Mouse (Mus musculus) heart, postnatal 14 days (tissue): Measurements from ENCODE around the gene Tvp23b. TPM values are rescaled to one million over a fixed set of nuclear protein-coding genes. Genes with fewer than 3 reads are reported as not detected.

Experiments used
- DNase-seq, 2 experiments: peaks; one replicate each; pipeline ENCODE4 v3.0.0; 2021 to 2022
- intact Hi-C: fragments of 180-260 bp; cut with DNase I; formaldehyde crosslinking; loops from one replicate; pipeline ENCODE4 v1.15.1; 2025
- total RNA-seq, 2 experiments: library from RNA; stranded (reverse); gene quantifications; 2 replicates each; pipeline ENCODE4 v1.2.3; 2021

Tvp23b gene
- total RNA-seq, 2 experiments from 2014 or later: 18.5 to 19.2 TPM

GRCm38 (mm10) chr11:62934795-62935514 lies 55.7 kb downstream of the Tvp23b start:
- intact Hi-C loops: loop anchor here (5.0 kb wide), 1 partner anchor 42 kb away; no protein-coding TSS in a partner anchor
- DNase-seq: peak; percentile 38 to 50

GRCm38 (mm10) chr11:62937986-62938385 lies 58.7 kb downstream of the Tvp23b start:
- no peak for DNase-seq
- intact Hi-C loops: no loop called here

- intact Hi-C loops: no loop called here
- no peak for DNase-seq
Measured at GRCm38 (mm10) chr11:62938921-62939320, 59.7 kb downstream of the Tvp23b start.

- intact Hi-C loops: no loop called here
- no peak for DNase-seq
Measured at GRCm38 (mm10) chr11:62940176-62940575, 60.9 kb downstream of the Tvp23b start.

- DNase-seq: peak in 1 of 2 experiments; percentile 19
- intact Hi-C loops: no loop called here
Measured at GRCm38 (mm10) chr11:62943538-62943937, 64.3 kb downstream of the Tvp23b start.

- DNase-seq: no peak
- intact Hi-C loops: no loop called here
Measured at GRCm38 (mm10) chr11:62945514-62945913, 66.3 kb downstream of the Tvp23b start.

GRCm38 (mm10) chr11:62949548-62949947 lies 70.3 kb downstream of the Tvp23b start:
- DNase-seq: peak in 1 of 2 experiments; percentile 44

GRCm38 (mm10) chr11:62951012-62951411 lies 71.8 kb downstream of the Tvp23b start, which contains the start of gene Cdrt4:
TSS of gene Cdrt4 (plus strand) at chr11:62951193.
- intact Hi-C loops: no loop called here

More at GRCm38 (mm10) chr11:62949548-62949947, 70.3 kb downstream of the Tvp23b start:
- intact Hi-C loops: no loop called here

GRCm38 (mm10) chr11:62954766-62955165 lies 75.5 kb downstream of the Tvp23b start:
- no peak for DNase-seq

More at GRCm38 (mm10) chr11:62951012-62951411, 71.8 kb downstream of the Tvp23b start, which contains the start of gene Cdrt4:
- no peak for DNase-seq

GRCm38 (mm10) chr11:62955186-62955585 lies 75.9 kb downstream of the Tvp23b start:
- DNase-seq: no peak
- intact Hi-C loops: no loop called here

More at GRCm38 (mm10) chr11:62954766-62955165, 75.5 kb downstream of the Tvp23b start:
- intact Hi-C loops: no loop called here

GRCm38 (mm10) chr11:62955776-62956175 lies 76.5 kb downstream of the Tvp23b start:
- no peak for DNase-seq
- intact Hi-C loops: no loop called here

- no peak for DNase-seq
- intact Hi-C loops: no loop called here
Measured at GRCm38 (mm10) chr11:62957626-62958180, 78.4 kb downstream of the Tvp23b start.

- intact Hi-C loops: no loop called here
Measured at GRCm38 (mm10) chr11:62963292-62963691, 84.0 kb downstream of the Tvp23b start.

GRCm38 (mm10) chr11:62966424-62966764 lies 87.1 kb downstream of the Tvp23b start:
- DNase-seq: no peak
- intact Hi-C loops: no loop called here

More at GRCm38 (mm10) chr11:62963292-62963691, 84.0 kb downstream of the Tvp23b start:
- DNase-seq: no peak

Other genes with a start within 250 kb of the Tvp23b start
- gene Lrrc75a, start 230.9 kb upstream of the Tvp23b start, total RNA-seq: 1 to 10 TPM; 6.3 to 7.9 TPM
- gene Mmgt2, start 230.8 kb upstream of the Tvp23b start, total RNA-seq: 10 to 100 TPM in 1 of 2 experiments, 1 to 10 TPM in 1; 10.0 to 10.3 TPM
- 1 to 10 TPM; 2.8 to 3.0 TPM for gene Zfp287, start 147.6 kb upstream of the Tvp23b start, total RNA-seq
- not detected for gene Gm10428, start 126.4 kb upstream of the Tvp23b start, total RNA-seq
- gene Zfp286, start 90.0 kb upstream of the Tvp23b start, total RNA-seq: 1 to 10 TPM; 1.0 to 1.4 TPM
- 1 to 10 TPM; 5.8 to 6.7 TPM for gene Trim16, start 59.2 kb upstream of the Tvp23b start, total RNA-seq
- under 1 TPM; 0.43 to 0.49 TPM for gene Fbxw10, start 32.4 kb upstream of the Tvp23b start, total RNA-seq
- not detected for gene Cdrt4, start 71.7 kb downstream of the Tvp23b start, total RNA-seq
- not detected for gene Tekt3, start 182.2 kb downstream of the Tvp23b start, total RNA-seq
- 10 to 100 TPM; 69.8 to 80.5 TPM for gene Pmp22, start 249.5 kb downstream of the Tvp23b start, total RNA-seq